Mouse (Mus musculus) adrenal gland, adult 2 months (tissue): ENCODE results near the gene Osm. TPM values are rescaled to one million over a fixed set of nuclear protein-coding genes. Genes with fewer than 3 reads are reported as not detected.

ENCODE experiments used
- DNase-seq: peaks from one replicate; pipeline ENCODE4 v3.0.0; 2021
- polyA plus RNA-seq: library from polyadenylated mRNA; depleted of rRNA; stranded (reverse); fragments of >200 nt; gene quantifications from 2 replicates; pipeline ENCODE4 v1.2.3, GENCODE M21; 2012
- total RNA-seq, 2 experiments: library from RNA; stranded (reverse); gene quantifications; 2 replicates each; pipeline ENCODE4 v1.2.3; 2021

Osm gene
- total and polyA plus RNA-seq, 3 experiments, result 0.13 to 0.45 TPM; not detected in 1

GRCm38 (mm10) chr11:4239691-4240090 is 3.5 kb downstream of the Osm start:
- no peak for DNase-seq

- DNase-seq, result no peak
Measured at GRCm38 (mm10) chr11:4240151-4240550, 3.9 kb downstream of the Osm start.

GRCm38 (mm10) chr11:4241180-4241579 is 5.0 kb downstream of the Osm start:
- DNase-seq, result no peak

GRCm38 (mm10) chr11:4246126-4246525 is 9.9 kb downstream of the Osm start:
- no peak for DNase-seq

GRCm38 (mm10) chr11:4246623-4247022 is 10.4 kb downstream of the Osm start:
- no peak for DNase-seq

- DNase-seq, result no peak
Measured at GRCm38 (mm10) chr11:4247201-4247959, 11.2 kb downstream of the Osm start.

- DNase-seq, result no peak
Measured at GRCm38 (mm10) chr11:4249151-4249550, 12.9 kb downstream of the Osm start.

- no peak for DNase-seq
Measured at GRCm38 (mm10) chr11:4250290-4250689, 14.1 kb downstream of the Osm start.

- DNase-seq, result no peak
Measured at GRCm38 (mm10) chr11:4251376-4251775, 15.2 kb downstream of the Osm start.

- DNase-seq, result no peak
Measured at GRCm38 (mm10) chr11:4252886-4253285, 16.7 kb downstream of the Osm start.

- no peak for DNase-seq
Measured at GRCm38 (mm10) chr11:4256846-4257607, 20.8 kb downstream of the Osm start, which contains the start of gene Lif. TSS of gene Lif (plus strand) at chr11:4257557.

GRCm38 (mm10) chr11:4257756-4258155 is 21.5 kb downstream of the Osm start:
- no peak for DNase-seq

- peak; percentile 82 for DNase-seq
Measured at GRCm38 (mm10) chr11:4258657-4259082, 22.4 kb downstream of the Osm start.

GRCm38 (mm10) chr11:4260463-4261187 is 24.4 kb downstream of the Osm start:
- DNase-seq, result peak; percentile 46

- DNase-seq, result peak; percentile 51
Measured at GRCm38 (mm10) chr11:4261188-4261494, 24.9 kb downstream of the Osm start.

GRCm38 (mm10) chr11:4261969-4262368 is 25.7 kb downstream of the Osm start:
- DNase-seq, result no peak

GRCm38 (mm10) chr11:4262847-4263246 is 26.6 kb downstream of the Osm start:
- DNase-seq, result no peak

- DNase-seq, result no peak
Measured at GRCm38 (mm10) chr11:4263296-4263695, 27.1 kb downstream of the Osm start.

- DNase-seq, result no peak
Measured at GRCm38 (mm10) chr11:4264066-4264465, 27.8 kb downstream of the Osm start.

GRCm38 (mm10) chr11:4266271-4267201 is 30.3 kb downstream of the Osm start:
- peak; percentile 82 for DNase-seq

GRCm38 (mm10) chr11:4267202-4267578 is 31.0 kb downstream of the Osm start:
- no peak for DNase-seq

GRCm38 (mm10) chr11:4268500-4268899 is 32.3 kb downstream of the Osm start:
- no peak for DNase-seq
